Mouse (Mus musculus) spleen, adult 2 months (tissue): ENCODE data around the gene Plxna4. TPM values are rescaled to one million over a fixed set of nuclear protein-coding genes. Genes with fewer than 3 reads are reported as not detected.

Experiments used
- DNase-seq, 2 experiments: peaks; one replicate each; pipeline versions ENCODE4 v3.0.0 to v3.0.0-alpha.2; 2012 to 2021; ENCODE audit warnings: low spot score in 2 of 2, low read depth in 1 of 2
- H3K27ac ChIP-seq: fragments of 200-500 bp; 2 replicates; pipeline ENCODE4 v1.5.1; 2012; ENCODE audit warnings: low read length, inconsistent platforms; ENCODE audit not compliant: insufficient read depth
- H3K27me3 ChIP-seq: fragments of 200-500 bp; 2 replicates; pipeline ENCODE4 v1.6.1; 2012; ENCODE audit warnings: mild to moderate bottlenecking, moderate library complexity, low read length, inconsistent platforms; ENCODE audit not compliant: control insufficient read depth, insufficient read depth
- H3K36me3 ChIP-seq: fragments of 200-500 bp; 2 replicates; pipeline ENCODE4 v1.6.1; 2012; ENCODE audit warnings: mild to moderate bottlenecking, low read length, inconsistent platforms; ENCODE audit not compliant: control insufficient read depth, insufficient read depth
- H3K4me1 ChIP-seq: fragments of 200-500 bp; 2 replicates; pipeline ENCODE4 v1.6.1; 2011; ENCODE audit warnings: inconsistent platforms; ENCODE audit not compliant: control insufficient read depth, insufficient read depth, insufficient read length
- H3K4me3 ChIP-seq: fragments of 200-500 bp; 2 replicates; pipeline ENCODE4 v1.5.1; 2011; ENCODE audit warnings: mild to moderate bottlenecking, inconsistent platforms; ENCODE audit not compliant: insufficient read depth, insufficient read length; ENCODE audit errors: extremely low read depth
- CTCF ChIP-seq: fragments of 200-500 bp; IDR thresholded peaks from 2 replicates; pipeline ENCODE4 v1.5.1; 2011; ENCODE audit warnings: mild to moderate bottlenecking, inconsistent platforms; ENCODE audit not compliant: insufficient read depth, insufficient read length, insufficient replicate concordance; ENCODE audit errors: extremely low read depth
- POLR2A ChIP-seq: fragments of 200-500 bp; IDR thresholded peaks from 2 replicates; pipeline ENCODE4 v1.6.1; 2011; ENCODE audit warnings: low read depth, low read length, inconsistent platforms
- WGBS: fragments of 180-500 bp; shearing (Covaris S2); methylation state at CpG from one replicate; pipeline ENCODE4 v1.1.7; 2018; 5-methylcytosine and 5-hydroxymethylcytosine counted together
- polyA plus RNA-seq: library from polyadenylated mRNA; depleted of rRNA; stranded (reverse); fragments of >200 nt; gene quantifications from 2 replicates; pipeline ENCODE4 v1.2.3, GENCODE M21; 2012

Gene Plxna4
- polyA plus RNA-seq, 1 experiment: 1.0 TPM

GRCm38 (mm10) chr6:32469196-32469595 lies 118.8 kb downstream of the Plxna4 start:
- Histone ChIP-seq H3K36me3 (no peaks in the 10 kb centered on the region), H3K27ac (no peak overlapping the region), H3K4me1 (no peaks in the 10 kb centered on the region), H3K27me3 (no peaks in the 10 kb centered on the region), H3K4me3 (no peak overlapping the region)
- 64% methylated on average over 5 of the region's 5 CpGs for WGBS
- no peak for DNase-seq
- TF ChIP-seq POLR2A (no peak), CTCF (no peak)

GRCm38 (mm10) chr6:32465129-32465528 lies 122.9 kb downstream of the Plxna4 start:
- Histone ChIP-seq H3K4me1 (no peaks in the 10 kb centered on the region), H3K27me3 (no peaks in the 10 kb centered on the region), H3K4me3 (no peak overlapping the region), H3K27ac (no peak overlapping the region), H3K36me3 (no peaks in the 10 kb centered on the region)
- TF ChIP-seq CTCF (no peak), POLR2A (no peak)
- DNase-seq: no peak
- 77% methylated on average over 8 of the region's 8 CpGs for WGBS

GRCm38 (mm10) chr6:32464637-32465036 lies 123.4 kb downstream of the Plxna4 start:
- TF ChIP-seq POLR2A (no peak), CTCF (no peak)
- no peaks in the 10 kb centered on the region for H3K36me3 ChIP-seq
- no peak overlapping the region for H3K4me3 ChIP-seq
- no peak overlapping the region for H3K27ac ChIP-seq
- 51% methylated on average over 8 of the region's 8 CpGs for WGBS
- DNase-seq: no peak
- H3K27me3 ChIP-seq: no peaks in the 10 kb centered on the region
- H3K4me1 ChIP-seq: no peaks in the 10 kb centered on the region

GRCm38 (mm10) chr6:32464046-32464445 lies 123.9 kb downstream of the Plxna4 start:
- Histone ChIP-seq H3K36me3 (no peaks in the 10 kb centered on the region), H3K27me3 (no peaks in the 10 kb centered on the region), H3K4me3 (no peak overlapping the region), H3K27ac (no peak overlapping the region), H3K4me1 (no peaks in the 10 kb centered on the region)
- 86% methylated on average over 4 of the region's 4 CpGs for WGBS
- no peak for DNase-seq
- no peak for TF ChIP-seq POLR2A

- WGBS: 15% methylated on average over 8 of the region's 8 CpGs
- no peak for DNase-seq
- no peaks in the 10 kb centered on the region for H3K27me3 ChIP-seq
- TF ChIP-seq CTCF: no peak
- no peak for TF ChIP-seq POLR2A
- no peaks in the 10 kb centered on the region for H3K36me3 ChIP-seq
- H3K4me1 ChIP-seq: no peaks in the 10 kb centered on the region
- H3K27ac ChIP-seq: no peak overlapping the region
- H3K4me3 ChIP-seq: no peak overlapping the region
Measured at GRCm38 (mm10) chr6:32460400-32460799, 127.6 kb downstream of the Plxna4 start.

GRCm38 (mm10) chr6:32456641-32457040 lies 131.4 kb downstream of the Plxna4 start:
- no peak overlapping the region for H3K4me3 ChIP-seq
- no peak for DNase-seq
- no peaks in the 10 kb centered on the region for H3K36me3 ChIP-seq
- H3K27me3 ChIP-seq: no peaks in the 10 kb centered on the region
- no peaks in the 10 kb centered on the region for H3K4me1 ChIP-seq
- no peak overlapping the region for H3K27ac ChIP-seq
- no peak for TF ChIP-seq CTCF
- no peak for TF ChIP-seq POLR2A
- 80% methylated on average over 3 of the region's 3 CpGs for WGBS

GRCm38 (mm10) chr6:32451851-32452250 lies 136.1 kb downstream of the Plxna4 start:
- H3K4me3 ChIP-seq: no peak overlapping the region
- no peak overlapping the region for H3K27ac ChIP-seq
- no peaks in the 10 kb centered on the region for H3K27me3 ChIP-seq
- TF ChIP-seq POLR2A (no peak), CTCF (no peak)
- DNase-seq: no peak
- H3K36me3 ChIP-seq: no peaks in the 10 kb centered on the region
- H3K4me1 ChIP-seq: no peaks in the 10 kb centered on the region
